Mouse (Mus musculus): Measurements from ENCODE around the gene Gpn3.

DNA sequence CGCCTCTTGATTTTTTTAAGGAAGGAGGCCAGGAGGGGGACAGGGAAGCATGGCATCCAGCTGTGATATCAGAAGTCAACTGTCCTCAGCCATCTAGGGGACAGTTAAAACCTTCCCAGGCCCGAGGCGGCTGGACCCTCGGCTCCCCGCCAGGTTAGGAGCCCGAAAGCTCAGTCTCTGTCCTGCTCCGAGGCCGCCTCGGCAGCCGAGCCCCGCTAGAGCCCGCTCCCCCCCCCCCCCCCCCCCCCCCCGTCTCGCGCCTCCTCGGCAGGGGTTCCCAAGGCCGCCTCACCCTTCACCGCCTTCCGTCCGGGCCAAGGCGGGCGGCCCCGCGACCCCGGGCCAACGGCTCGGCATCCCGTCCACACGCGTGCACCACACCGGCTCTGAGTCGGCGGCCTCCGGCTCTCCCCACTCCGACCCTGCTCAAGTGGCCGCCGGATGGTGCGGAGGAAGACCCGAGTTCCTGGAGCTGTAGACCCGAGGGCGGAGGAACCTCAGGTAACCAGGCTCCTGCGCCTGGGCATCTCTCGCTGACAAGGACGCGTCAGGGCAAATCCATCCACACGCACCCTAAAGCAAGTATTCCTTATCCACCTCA lies at the start of gene Gpn3:
- TF ChIP-seq MAX (IDR thresholded peaks at IDR 0.05; ENCODE audit: low read depth) = no peak
- no peak for TF ChIP-seq POLR2A (IDR thresholded peaks at IDR 0.05; ENCODE audit: insufficient read length, low read depth)

Data from myocyte (in vitro differentiated cells).